Mouse (Mus musculus): ENCODE measurements around the gene Cbx7.

Cbx7 gene

DNA sequence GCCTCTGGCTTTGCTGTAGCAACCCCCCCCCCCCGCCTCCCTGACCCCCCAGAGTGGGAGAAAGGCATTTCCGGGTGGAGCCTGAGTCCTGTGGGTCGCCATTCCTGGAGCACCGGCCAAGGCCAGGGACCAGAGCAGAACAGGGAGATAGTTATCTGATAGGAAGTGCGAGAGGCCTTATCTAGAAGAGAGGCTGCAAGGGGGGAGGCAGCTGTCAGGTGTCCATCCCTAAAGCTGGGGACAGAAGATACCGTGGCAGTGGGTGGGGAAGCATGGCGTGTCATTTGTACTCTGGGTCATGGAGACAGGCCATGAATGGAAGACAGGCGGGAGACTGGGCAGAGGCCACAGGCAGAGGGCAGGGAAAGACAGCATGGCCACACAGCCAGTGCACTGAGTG is 29.8 kb upstream of the Cbx7 start:
- no peak for DNase-seq

DNA sequence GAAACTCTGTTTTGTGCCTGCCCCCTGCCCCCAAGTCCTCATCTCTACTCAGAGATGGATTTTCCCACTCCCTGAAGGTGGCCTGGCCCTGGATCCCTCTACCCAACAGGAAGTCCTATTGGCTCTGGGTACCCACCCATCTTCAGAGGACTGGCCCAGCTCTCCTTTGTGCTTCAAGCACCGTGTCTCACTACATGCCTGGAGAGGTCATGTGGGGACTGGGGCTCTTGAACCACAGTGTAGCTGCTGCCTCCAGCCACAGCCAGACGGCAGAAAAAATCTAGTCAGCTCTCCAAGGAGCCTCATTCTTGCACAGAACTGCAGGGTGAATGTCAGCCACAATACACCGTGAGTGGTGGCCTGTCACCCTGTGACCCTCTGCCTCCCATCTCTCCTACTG is 27.1 kb upstream of the Cbx7 start:
- no peak for DNase-seq

- no peak for DNase-seq
Measured at GRCm38 (mm10) chr15:79996781-79997180, 25.9 kb upstream of the Cbx7 start.

DNA sequence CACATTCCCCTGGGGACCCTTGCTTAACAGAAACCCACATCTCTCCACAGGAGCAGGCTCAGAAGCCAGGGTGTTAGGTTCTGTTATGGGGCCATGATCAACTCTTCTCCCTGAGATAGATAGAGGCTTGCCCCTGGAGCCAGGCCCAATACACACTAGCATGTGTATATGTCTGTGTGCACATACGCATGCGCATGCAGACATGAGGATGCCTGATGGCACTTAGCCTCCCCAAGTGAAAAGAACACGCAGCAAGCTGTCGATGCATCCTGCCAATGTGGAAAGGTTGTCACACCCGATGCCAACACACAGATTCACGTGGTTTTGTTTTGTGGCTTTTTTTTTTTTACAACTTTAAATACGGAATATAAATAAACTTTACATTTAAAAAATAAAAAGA is 24.6 kb upstream of the Cbx7 start:
- no peak for DNase-seq

GRCm38 (mm10) chr15:79994566-79994965 is 23.6 kb upstream of the Cbx7 start:
- no peak for DNase-seq

- no peak for DNase-seq
Measured at GRCm38 (mm10) chr15:79986182-79986581, 15.3 kb upstream of the Cbx7 start.

GRCm38 (mm10) chr15:79985471-79985870 is 14.6 kb upstream of the Cbx7 start:
- no peak for DNase-seq

GRCm38 (mm10) chr15:79984152-79984551 is 13.2 kb upstream of the Cbx7 start:
- no peak for DNase-seq

- no peak for DNase-seq
Measured at GRCm38 (mm10) chr15:79980716-79981115, 9.8 kb upstream of the Cbx7 start.

DNA sequence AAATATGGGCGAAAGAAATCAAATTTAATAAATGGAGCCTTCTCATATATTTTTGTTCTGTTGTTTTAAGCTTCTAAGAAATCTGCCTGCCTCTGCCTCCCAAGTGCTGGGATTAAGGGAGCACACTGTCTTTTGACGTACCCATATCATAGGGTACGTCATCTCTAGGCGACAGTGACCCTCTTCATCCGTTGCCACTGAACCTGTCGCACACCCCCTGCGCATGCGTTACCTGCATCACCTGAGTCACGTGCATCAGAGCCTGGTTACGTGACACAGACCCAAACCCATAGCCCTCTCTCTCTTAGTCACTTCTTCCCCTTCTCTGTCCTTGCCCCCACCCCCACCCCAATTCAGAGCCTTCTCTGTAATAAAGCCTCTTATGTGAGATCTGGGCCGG is 1.3 kb upstream of the Cbx7 start:
- no peak for DNase-seq

- no peak for DNase-seq
Measured at GRCm38 (mm10) chr15:79970491-79970890, 428 bp downstream of the Cbx7 start.

DNA sequence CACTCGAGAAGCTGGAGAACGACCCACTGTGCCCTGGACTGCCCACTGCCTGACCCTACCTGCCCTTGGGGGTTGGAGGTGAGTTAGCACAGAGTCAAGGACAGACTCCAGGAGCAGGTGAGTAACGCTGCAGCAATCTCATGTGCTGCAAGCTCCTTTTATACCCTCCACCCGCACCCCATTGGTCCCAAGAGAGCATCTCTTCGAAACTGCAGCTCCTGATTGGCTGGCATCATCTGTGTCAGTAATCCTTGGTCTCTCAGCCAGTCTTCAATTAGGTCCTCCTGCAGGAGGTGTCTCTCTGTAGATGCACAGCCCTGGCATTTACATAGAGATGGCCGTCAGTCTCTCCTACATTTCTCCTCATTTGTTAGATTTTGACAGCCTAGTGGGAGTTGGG is 3.6 kb downstream of the Cbx7 start:
- no peak for DNase-seq

GRCm38 (mm10) chr15:79964376-79964775 is 6.5 kb downstream of the Cbx7 start:
- no peak for DNase-seq

DNA sequence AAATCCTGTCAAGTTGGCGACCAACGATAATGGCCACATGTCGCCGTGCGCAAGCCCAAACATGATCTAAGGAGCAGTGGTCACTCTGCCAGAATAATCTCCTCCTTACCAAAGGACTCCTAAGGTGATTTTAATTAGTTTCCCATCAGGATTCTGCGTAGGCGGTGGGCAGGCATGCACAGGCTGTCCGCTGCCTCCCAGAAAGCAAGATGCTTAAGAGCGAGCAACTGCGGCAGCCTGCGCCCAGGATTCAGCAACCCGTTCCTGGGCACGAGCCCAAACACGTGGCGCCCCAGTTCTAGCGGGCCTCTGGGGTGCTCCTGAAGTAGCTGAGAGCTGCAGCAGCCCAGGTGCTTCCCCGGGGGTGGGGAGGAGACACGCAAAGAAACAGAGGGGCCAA is 8.3 kb downstream of the Cbx7 start:
- no peak for DNase-seq

DNA sequence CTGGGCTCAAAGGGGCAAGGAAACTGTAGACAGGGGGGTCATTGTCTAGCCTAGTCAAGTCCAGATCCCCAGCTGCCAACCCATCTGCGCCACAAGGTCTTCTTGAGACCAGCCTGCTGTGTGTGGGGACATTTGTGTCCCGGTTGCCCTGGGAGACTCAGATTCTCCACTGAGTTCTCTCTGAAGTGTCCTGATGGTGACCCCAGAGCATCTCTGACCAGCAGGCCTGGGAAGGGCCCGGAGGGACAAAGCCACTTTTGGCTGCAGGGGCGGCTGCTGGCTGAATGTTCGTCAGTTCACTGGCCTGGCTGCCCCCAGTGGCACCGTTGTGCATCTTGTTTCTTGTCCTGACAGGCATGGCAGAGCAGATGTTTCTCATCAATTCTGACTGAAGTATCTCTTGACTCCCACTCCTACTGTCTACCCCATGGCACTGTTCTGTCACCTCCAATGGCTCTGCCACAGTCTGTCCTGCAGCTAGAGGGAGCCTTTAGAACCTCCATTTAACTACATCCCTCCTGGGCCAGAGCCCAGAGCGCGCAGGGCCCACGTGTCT is 9.5 kb downstream of the Cbx7 start:
- DNase-seq: no peak

DNA sequence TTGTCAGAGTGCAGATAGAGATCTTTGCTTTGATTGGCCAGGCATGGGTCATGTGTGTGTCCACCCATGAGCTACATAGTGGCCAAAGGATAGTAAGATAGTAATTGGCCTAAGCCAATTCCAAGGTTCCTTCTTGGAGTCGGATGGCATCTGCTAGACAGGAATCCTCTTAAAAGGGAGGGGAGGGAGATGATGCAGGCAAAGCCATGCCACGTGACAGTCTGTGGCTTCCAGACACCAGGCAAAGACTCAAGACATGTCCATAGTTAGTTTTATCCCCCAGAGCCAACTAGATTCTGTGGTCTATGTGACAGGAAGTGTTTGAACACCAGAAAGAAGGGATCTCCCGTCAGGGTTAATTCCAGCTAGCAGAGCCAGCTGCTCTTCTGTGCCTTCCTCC is 12.5 kb downstream of the Cbx7 start:
- DNase-seq: no peak

- no peak for DNase-seq
Measured at GRCm38 (mm10) chr15:79956559-79956958, 14.4 kb downstream of the Cbx7 start.

- no peak for DNase-seq
Measured at GRCm38 (mm10) chr15:79953470-79953869, 17.4 kb downstream of the Cbx7 start.

DNA sequence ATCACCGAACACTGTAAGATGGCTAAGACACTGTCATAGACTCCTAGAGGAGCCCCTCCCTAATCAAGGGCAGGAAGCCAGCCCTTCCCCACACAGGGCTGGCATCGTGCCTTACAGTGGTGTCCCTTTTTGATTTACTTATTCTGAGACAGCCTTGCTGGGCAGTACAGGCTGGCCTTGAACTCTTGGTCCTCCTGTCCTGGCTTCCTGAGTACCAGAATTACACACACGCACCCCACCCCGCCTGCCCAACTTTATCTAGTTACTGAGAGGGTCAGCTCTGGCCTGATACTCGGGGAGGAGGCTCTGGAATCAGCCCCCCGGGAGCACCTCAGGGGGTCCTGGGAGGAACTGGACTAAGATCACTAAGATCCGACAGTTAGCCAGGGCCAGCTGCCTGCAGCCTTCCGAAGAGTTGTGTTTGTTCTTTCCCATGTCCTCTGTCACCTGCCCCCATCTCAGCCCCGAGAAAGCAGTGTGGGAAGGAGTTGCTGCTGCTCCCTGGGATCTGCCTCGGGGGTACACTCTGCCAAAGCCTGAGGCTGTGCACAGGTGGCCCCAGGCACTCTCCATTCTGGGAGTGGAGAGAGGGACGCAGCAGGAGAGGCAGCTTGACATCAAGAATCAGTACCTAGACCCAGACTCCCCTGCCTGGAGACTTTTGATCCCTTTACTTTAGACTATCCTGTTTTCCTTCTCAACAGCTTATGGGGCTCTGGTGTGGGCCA is 18.3 kb downstream of the Cbx7 start:
- no peak for DNase-seq

GRCm38 (mm10) chr15:79951730-79952503 is 19.0 kb downstream of the Cbx7 start:
- no peak for DNase-seq

GRCm38 (mm10) chr15:79951226-79951625 is 19.7 kb downstream of the Cbx7 start:
- DNase-seq: no peak

GRCm38 (mm10) chr15:79950250-79951025 is 20.5 kb downstream of the Cbx7 start:
- peak; percentile 46 to 70 for DNase-seq

- peak in 1 of 2 experiments; percentile 19 for DNase-seq
Measured at GRCm38 (mm10) chr15:79947681-79948080, 23.2 kb downstream of the Cbx7 start.

Measured in spleen, adult 18-20 months (tissue).